In the genomic region with DNA sequence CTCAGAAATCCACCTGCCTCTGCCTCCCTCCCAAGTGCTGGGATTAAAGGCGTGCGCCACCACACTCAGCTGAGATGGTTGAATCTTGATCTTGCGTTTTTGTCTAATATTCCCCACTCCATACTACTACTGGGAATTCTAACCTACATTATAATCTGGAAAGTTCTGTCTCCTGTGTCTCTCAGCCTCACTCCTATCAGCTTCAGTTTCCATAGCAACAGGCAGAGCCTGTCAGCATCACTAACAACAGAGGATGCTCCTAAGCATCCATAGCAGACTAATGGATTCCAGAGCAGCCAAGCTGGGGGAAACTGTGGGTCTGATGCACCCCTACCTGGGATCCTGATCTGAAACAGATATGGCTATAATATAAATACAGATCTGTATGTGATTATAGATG, we compare ENCODE assay signal across 18 mouse cellular contexts.
DNase-seq lines count a peak whose midpoint lies in the region; ATAC-seq and TF ChIP-seq lines count a peak whose summit lies in the region.
"Had no signal": no experiment of that assay in that cellular context is flagged by ENCODE, and none has a peak within 500 bp of the region (broad histone marks: within the 10 kb centered on the region; RNA-seq: fewer than 3 reads in every experiment).

No protein-coding gene starts in this region.

- no peak overlapping the region for H3K27ac ChIP-seq in forebrain, embryonic 14.5 days (ENCODE audit: low read depth, low read length)
- H3K27ac ChIP-seq in forebrain, embryonic 10.5 days, result no peak overlapping the region
- H3K27ac ChIP-seq in hindbrain, postnatal 0 days, result no peak overlapping the region
- H3K27ac ChIP-seq in hindbrain, embryonic 13.5 days, result no peak overlapping the region
- peak overlapping the region; percentile 33; the same call in 1 of the 2 replicates for H3K27ac ChIP-seq in neural tube, embryonic 15.5 days (replicated peaks)
- H3K27ac ChIP-seq: heart, embryonic 15.5 days; layer of hippocampus, adult 2 months; limb, embryonic 12.5 days had no signal

- ATAC-seq in forebrain, embryonic 14.5 days, result peak; percentile 21; the same call in 1 of the 2 replicates
- peak; percentile 57 for ATAC-seq in hindbrain, postnatal 0 days
- ATAC-seq in hindbrain, embryonic 13.5 days (ENCODE audit: low FRiP score), result no peak
- peak; percentile 75 for ATAC-seq in neural tube, embryonic 15.5 days (ENCODE audit: low FRiP score)
- no peak for ATAC-seq in inflammation-experienced regulatory T-cells, adult 6 months
- ATAC-seq: intestine, postnatal 0 days; liver, postnatal 0 days had no signal

- WGBS in forebrain, embryonic 14.5 days, result 89% methylated on average over 3 of the region's 3 CpGs
- 93% methylated on average over 3 of the region's 3 CpGs for WGBS in forebrain, embryonic 10.5 days
- WGBS in hindbrain, postnatal 0 days, result 86% methylated on average over 3 of the region's 3 CpGs
- WGBS in hindbrain, embryonic 13.5 days, result 83% methylated on average over 3 of the region's 3 CpGs
- WGBS in neural tube, embryonic 15.5 days, result 86% methylated on average over 3 of the region's 3 CpGs

- TF ChIP-seq POLR2A in brain, embryonic 14.5 days (IDR thresholded peaks at IDR 0.05; ENCODE audit: borderline replicate concordance, extremely low read depth, insufficient read depth, insufficient read length, poor library complexity, severe bottlenecking), result no peak

- no peaks in the 10 kb centered on the region for H3K36me3 ChIP-seq in forebrain, embryonic 14.5 days (ENCODE audit: control insufficient read depth, insufficient read depth, low read length)
- H3K36me3 ChIP-seq in forebrain, embryonic 10.5 days (replicated peaks), result no peaks in the 10 kb centered on the region
- H3K36me3 ChIP-seq in hindbrain, postnatal 0 days (ENCODE audit: insufficient read depth, low read length), result no peaks in the 10 kb centered on the region
- no peaks in the 10 kb centered on the region for H3K36me3 ChIP-seq in hindbrain, embryonic 13.5 days
- no peaks in the 10 kb centered on the region for H3K36me3 ChIP-seq in neural tube, embryonic 15.5 days
- H3K36me3 ChIP-seq: heart, embryonic 15.5 days; limb, embryonic 12.5 days had no signal

- no peaks in the 10 kb centered on the region for H3K27me3 ChIP-seq in forebrain, embryonic 14.5 days (replicated peaks; ENCODE audit: control insufficient read depth, insufficient read depth, low read length)
- H3K27me3 ChIP-seq in forebrain, embryonic 10.5 days (ENCODE audit: poor library complexity, severe bottlenecking), result no peaks in the 10 kb centered on the region
- no peaks in the 10 kb centered on the region for H3K27me3 ChIP-seq in hindbrain, postnatal 0 days (ENCODE audit: insufficient read depth, low read length)
- no peaks in the 10 kb centered on the region for H3K27me3 ChIP-seq in hindbrain, embryonic 13.5 days
- H3K27me3 ChIP-seq in neural tube, embryonic 15.5 days (replicated peaks), result no peaks in the 10 kb centered on the region
- H3K27me3 ChIP-seq: heart, embryonic 15.5 days; limb, embryonic 12.5 days had no signal

- H3K9ac ChIP-seq in forebrain, embryonic 14.5 days (ENCODE audit: low read length), result no peak overlapping the region
- no peak overlapping the region for H3K9ac ChIP-seq in hindbrain, postnatal 0 days (replicated peaks; ENCODE audit: low read length)
- H3K9ac ChIP-seq in hindbrain, embryonic 13.5 days, result no peak overlapping the region
- no peak overlapping the region for H3K9ac ChIP-seq in neural tube, embryonic 15.5 days (replicated peaks)
- H3K9ac ChIP-seq: heart, embryonic 15.5 days; limb, embryonic 12.5 days; liver, postnatal 0 days had no signal

- TF ChIP-seq CTCF in hindbrain, postnatal 0 days (IDR thresholded peaks at IDR 0.05; ENCODE audit: low read depth), result no peak
- no peak for TF ChIP-seq CTCF in brain, embryonic 14.5 days (IDR thresholded peaks at IDR 0.05; ENCODE audit: borderline replicate concordance, extremely low read depth, insufficient read depth, insufficient read length)

- H3K4me2 ChIP-seq in forebrain, embryonic 14.5 days (ENCODE audit: low read length), result no peak overlapping the region
- no peak overlapping the region for H3K4me2 ChIP-seq in hindbrain, postnatal 0 days (ENCODE audit: low read depth, low read length)
- no peak overlapping the region for H3K4me2 ChIP-seq in hindbrain, embryonic 13.5 days
- no peak overlapping the region for H3K4me2 ChIP-seq in neural tube, embryonic 15.5 days
- H3K4me2 ChIP-seq: heart, embryonic 15.5 days; limb, embryonic 12.5 days; liver, embryonic 11.5 days had no signal

- H3K9me3 ChIP-seq in forebrain, embryonic 14.5 days (replicated peaks; ENCODE audit: control insufficient read depth, low read length), result no peaks in the 10 kb centered on the region
- no peaks in the 10 kb centered on the region for H3K9me3 ChIP-seq in forebrain, embryonic 10.5 days
- H3K9me3 ChIP-seq in hindbrain, postnatal 0 days (ENCODE audit: low read length), result no peaks in the 10 kb centered on the region
- no peaks in the 10 kb centered on the region for H3K9me3 ChIP-seq in hindbrain, embryonic 13.5 days
- H3K9me3 ChIP-seq in neural tube, embryonic 15.5 days (replicated peaks), result no peaks in the 10 kb centered on the region
- H3K9me3 ChIP-seq: heart, embryonic 15.5 days; limb, embryonic 12.5 days had no signal

- H3K4me3 ChIP-seq in forebrain, embryonic 14.5 days (ENCODE audit: low read depth, low read length), result no peak overlapping the region
- no peak overlapping the region for H3K4me3 ChIP-seq in forebrain, embryonic 10.5 days
- no peak overlapping the region for H3K4me3 ChIP-seq in hindbrain, postnatal 0 days (ENCODE audit: low read length)
- H3K4me3 ChIP-seq in hindbrain, embryonic 13.5 days, result no peak overlapping the region
- no peak overlapping the region for H3K4me3 ChIP-seq in neural tube, embryonic 15.5 days (replicated peaks)
- H3K4me3 ChIP-seq: heart, embryonic 15.5 days; layer of hippocampus, adult 2 months; limb, embryonic 12.5 days had no signal

- H3K4me1 ChIP-seq in forebrain, embryonic 14.5 days (ENCODE audit: control insufficient read depth, insufficient read depth, low read length), result peaks cover 2% of the 10 kb centered on the region; the same call in 1 of the 2 replicates
- H3K4me1 ChIP-seq in forebrain, embryonic 10.5 days, result peaks cover 18% of the 10 kb centered on the region
- H3K4me1 ChIP-seq in hindbrain, postnatal 0 days (ENCODE audit: insufficient read depth, low read length), result no peaks in the 10 kb centered on the region; the same call in 1 of the 2 replicates
- peaks cover 14% of the 10 kb centered on the region for H3K4me1 ChIP-seq in hindbrain, embryonic 13.5 days (replicated peaks)
- H3K4me1 ChIP-seq in neural tube, embryonic 15.5 days, result 0 out of 2 replicates have a peak, but pooled peaks cover 6% of the 10 kb centered on the region
- H3K4me1 ChIP-seq: heart, embryonic 15.5 days; limb, embryonic 12.5 days had no signal

- DNase-seq in forebrain, embryonic 14.5 days (ENCODE audit: low spot score), result peak; percentile 69
- DNase-seq in forebrain, embryonic 10.5 days (ENCODE audit: extremely low spot score, low spot score), result no peak
- DNase-seq in hindbrain, postnatal 0 days (ENCODE audit: low spot score), result peak; percentile 68
- DNase-seq in brain, embryonic 14.5 days (ENCODE audit: low read depth), result peak; percentile 74
- DNase-seq in gastrocnemius, postnatal 10 days, result no peak
- DNase-seq: adrenal gland, postnatal 14 days; cerebellum, adult 9-11 months; kidney, postnatal 25 days; liver, postnatal 0 days; lung, postnatal 10 days had no signal

Comparison
In these comparisons a context has a peak if more than half of its experiments do, and no peak if none do; other contexts are left out.
1. ATAC-seq: peak in forebrain, embryonic 14.5 days (single experiment), hindbrain, postnatal 0 days (single experiment) and neural tube, embryonic 15.5 days (single experiment); none in hindbrain, embryonic 13.5 days (single experiment) and inflammation-experienced regulatory T-cells, adult 6 months (single experiment).
2. DNase-seq: peak in forebrain, embryonic 14.5 days (single experiment), hindbrain, postnatal 0 days (single experiment) and brain, embryonic 14.5 days (single experiment); none in forebrain, embryonic 10.5 days (single experiment) and gastrocnemius, postnatal 10 days (single experiment).